Mouse (Mus musculus): ENCODE data around the gene Acacb.

DNA sequence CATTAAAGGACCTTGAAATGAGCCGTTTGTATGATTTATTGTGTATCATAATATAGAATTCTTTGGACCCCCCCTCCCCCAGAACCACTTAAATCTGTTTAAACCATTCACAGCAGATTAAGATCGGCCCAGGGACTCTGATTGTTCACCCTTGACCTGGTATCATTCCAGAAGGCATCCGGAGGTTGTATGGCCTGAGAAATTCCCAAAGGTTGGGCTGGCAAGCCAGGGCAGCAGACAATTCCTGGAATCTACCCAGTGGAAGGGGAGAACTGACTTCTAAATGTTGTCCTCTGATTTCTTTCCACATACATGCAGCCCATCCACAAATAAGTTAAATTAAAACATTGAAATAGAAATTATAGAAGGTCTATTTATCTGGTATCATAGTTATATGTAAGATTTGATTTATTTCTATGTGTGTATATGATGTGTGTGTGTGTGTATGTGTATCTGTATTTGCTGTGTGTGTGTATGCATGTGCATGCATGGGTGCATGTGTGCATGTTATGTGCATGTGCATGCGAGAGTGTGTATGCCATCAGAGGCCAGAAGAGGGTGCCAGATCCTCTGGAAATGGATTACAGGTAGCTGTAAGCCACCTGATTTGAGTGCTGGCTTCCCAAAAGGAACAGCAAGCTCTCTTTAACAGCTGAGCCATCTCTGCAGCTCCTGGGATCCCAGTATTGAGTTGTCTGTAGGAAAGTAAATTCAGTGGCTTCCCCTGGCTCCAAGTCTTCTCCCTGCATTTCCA, 31.8 kb downstream of the Acacb start:
- TF ChIP-seq CTCF (conservative IDR thresholded peaks at IDR 0.05 in 1 of 2, IDR thresholded peaks at IDR 0.05 in 1 of 2; ENCODE audit: low read depth in 2 of 2, low read length in 2 of 2): peak; percentile 10 to 39; a peak in 2 of 4 replicates
- no peak for TF ChIP-seq USF1 (IDR thresholded peaks at IDR 0.05; ENCODE audit: low read depth, low read length)
- TF ChIP-seq GABPA (IDR thresholded peaks at IDR 0.05; ENCODE audit: insufficient replicate concordance, low read depth, low read length): no peak
- TF ChIP-seq ZNF384 (IDR thresholded peaks at IDR 0.05; ENCODE audit: low read depth, low read length): no peak
- TF ChIP-seq POLR2A (IDR thresholded peaks at IDR 0.05; ENCODE audit: low read depth, low read length): no peak
